ENCODE assay signal across 12 mouse cellular contexts in the genomic region with DNA sequence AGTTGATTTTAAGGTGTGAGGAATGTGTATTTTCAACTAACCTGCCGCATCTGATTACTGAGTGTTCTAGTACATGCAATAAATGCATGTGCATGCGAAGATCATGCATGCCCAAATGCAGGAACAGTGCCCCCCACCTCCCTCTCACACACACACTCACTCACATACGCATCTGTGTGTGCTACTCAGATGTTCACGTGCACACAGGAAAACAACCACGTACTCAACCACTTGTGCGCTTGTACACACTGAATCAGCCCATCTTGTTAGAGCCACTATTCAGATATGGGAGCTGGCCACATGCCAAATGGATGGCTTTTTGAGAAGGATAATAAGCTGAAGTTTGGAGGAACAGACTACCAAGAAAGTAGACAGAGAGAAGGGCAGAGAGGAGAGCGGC.
DNase-seq lines count a peak whose midpoint lies in the region; ATAC-seq lines count a peak whose summit lies in the region.
"Had no signal": no experiment of that assay in that cellular context is flagged by ENCODE, and none has a peak within 500 bp of the region (broad histone marks: within the 10 kb centered on the region; RNA-seq: fewer than 3 reads in every experiment).

No protein-coding gene starts in this region.

- no peak overlapping the region for H3K9ac ChIP-seq in heart, embryonic 13.5 days
- H3K9ac ChIP-seq in limb, embryonic 15.5 days = no peak overlapping the region
- no peak overlapping the region for H3K9ac ChIP-seq in embryonic facial prominence, embryonic 15.5 days
- no peak overlapping the region for H3K9ac ChIP-seq in midbrain, embryonic 14.5 days (replicated peaks; ENCODE audit: low read length)
- H3K9ac ChIP-seq: liver, embryonic 14.5 days had no signal

- peak overlapping the region; percentile 57 for H3K4me2 ChIP-seq in heart, embryonic 13.5 days
- H3K4me2 ChIP-seq in limb, embryonic 15.5 days = no peak overlapping the region
- H3K4me2 ChIP-seq in embryonic facial prominence, embryonic 15.5 days (replicated peaks) = 0 out of 2 replicates have a peak overlapping the region, but pooled peaks have one; percentile 10
- H3K4me2 ChIP-seq in midbrain, embryonic 14.5 days (ENCODE audit: low read length) = no peak overlapping the region

- H3K36me3 ChIP-seq in heart, embryonic 13.5 days = no peaks in the 10 kb centered on the region
- H3K36me3 ChIP-seq in limb, embryonic 15.5 days = no peaks in the 10 kb centered on the region
- no peaks in the 10 kb centered on the region for H3K36me3 ChIP-seq in limb, embryonic 10.5 days
- no peaks in the 10 kb centered on the region for H3K36me3 ChIP-seq in embryonic facial prominence, embryonic 15.5 days
- peaks cover 10% of the 10 kb centered on the region; the same call in 1 of the 2 replicates for H3K36me3 ChIP-seq in midbrain, embryonic 14.5 days (ENCODE audit: control insufficient read depth, insufficient read depth, low read length)

- DNase-seq in heart, postnatal 10 days = no peak
- DNase-seq in limb, embryonic 10.5 days (ENCODE audit: low spot score) = no peak
- DNase-seq in midbrain, embryonic 14.5 days = no peak
- DNase-seq in spleen, postnatal 14 days (ENCODE audit: low spot score in 2 of 2) = no peak
- DNase-seq in thymus, postnatal 36 days = no peak
- DNase-seq: adrenal gland, adult 2 months; kidney, postnatal 14 days had no signal

- H3K4me3 ChIP-seq in heart, embryonic 13.5 days = no peak overlapping the region
- no peak overlapping the region for H3K4me3 ChIP-seq in limb, embryonic 15.5 days
- H3K4me3 ChIP-seq in limb, embryonic 10.5 days = no peak overlapping the region
- H3K4me3 ChIP-seq in embryonic facial prominence, embryonic 15.5 days (replicated peaks) = no peak overlapping the region
- H3K4me3 ChIP-seq in midbrain, embryonic 14.5 days (replicated peaks; ENCODE audit: low read depth, low read length) = no peak overlapping the region

- no peaks in the 10 kb centered on the region for H3K27me3 ChIP-seq in heart, embryonic 13.5 days (replicated peaks)
- no peaks in the 10 kb centered on the region for H3K27me3 ChIP-seq in limb, embryonic 15.5 days
- H3K27me3 ChIP-seq in limb, embryonic 10.5 days (ENCODE audit: low read depth, poor library complexity, severe bottlenecking) = no peaks in the 10 kb centered on the region
- no peaks in the 10 kb centered on the region for H3K27me3 ChIP-seq in embryonic facial prominence, embryonic 15.5 days
- no peaks in the 10 kb centered on the region for H3K27me3 ChIP-seq in midbrain, embryonic 14.5 days (ENCODE audit: control insufficient read depth, insufficient read depth, low read length)

- no peak overlapping the region for H3K27ac ChIP-seq in heart, embryonic 13.5 days (replicated peaks)
- no peak overlapping the region for H3K27ac ChIP-seq in limb, embryonic 15.5 days
- H3K27ac ChIP-seq in limb, embryonic 10.5 days = no peak overlapping the region
- H3K27ac ChIP-seq in embryonic facial prominence, embryonic 15.5 days (replicated peaks) = no peak overlapping the region
- peak overlapping the region; percentile 80 for H3K27ac ChIP-seq in midbrain, embryonic 14.5 days (replicated peaks; ENCODE audit: low read depth, low read length)
- H3K27ac ChIP-seq: liver, embryonic 14.5 days; macrophage had no signal

- ATAC-seq in heart, embryonic 13.5 days (ENCODE audit: extremely low read depth, insufficient number of reproducible peaks, low FRiP score, low TSS enrichment) = no peak
- 0 out of 2 replicates have a peak, but pooled peaks have one; percentile 35 for ATAC-seq in limb, embryonic 15.5 days (ENCODE audit: insufficient number of reproducible peaks, low FRiP score, low TSS enrichment, low read depth)
- ATAC-seq in embryonic facial prominence, embryonic 15.5 days (ENCODE audit: insufficient number of reproducible peaks, low FRiP score, low TSS enrichment, low read depth) = no peak
- ATAC-seq in midbrain, embryonic 14.5 days (ENCODE audit: low FRiP score, low TSS enrichment) = no peak

- intact Hi-C loops in heart, postnatal 10 days (cut with DNase I) = no loop called here

- 62% methylated on average over 7 of the region's 7 CpGs for WGBS in heart, embryonic 13.5 days
- 89% methylated on average over 7 of the region's 7 CpGs for WGBS in limb, embryonic 15.5 days
- WGBS in limb, embryonic 10.5 days = 95% methylated on average over 7 of the region's 7 CpGs
- 87% methylated on average over 7 of the region's 7 CpGs for WGBS in embryonic facial prominence, embryonic 15.5 days
- WGBS in midbrain, embryonic 14.5 days = 89% methylated on average over 7 of the region's 7 CpGs

- peaks cover 13% of the 10 kb centered on the region for H3K4me1 ChIP-seq in heart, embryonic 13.5 days
- no peaks in the 10 kb centered on the region for H3K4me1 ChIP-seq in limb, embryonic 15.5 days
- 0 out of 2 replicates have a peak, but pooled peaks cover 6% of the 10 kb centered on the region for H3K4me1 ChIP-seq in limb, embryonic 10.5 days
- H3K4me1 ChIP-seq in embryonic facial prominence, embryonic 15.5 days = 0 out of 2 replicates have a peak, but pooled peaks cover 4% of the 10 kb centered on the region
- peaks cover 11% of the 10 kb centered on the region; the same call in 1 of the 2 replicates for H3K4me1 ChIP-seq in midbrain, embryonic 14.5 days (ENCODE audit: control insufficient read depth, insufficient read depth, low read length)

- H3K9me3 ChIP-seq in heart, embryonic 13.5 days = 0 out of 2 replicates have a peak, but pooled peaks cover 9% of the 10 kb centered on the region
- no peaks in the 10 kb centered on the region for H3K9me3 ChIP-seq in limb, embryonic 15.5 days
- no peaks in the 10 kb centered on the region for H3K9me3 ChIP-seq in limb, embryonic 10.5 days (replicated peaks)
- no peaks in the 10 kb centered on the region for H3K9me3 ChIP-seq in embryonic facial prominence, embryonic 15.5 days (replicated peaks)
- peaks cover 14% of the 10 kb centered on the region for H3K9me3 ChIP-seq in midbrain, embryonic 14.5 days (ENCODE audit: control insufficient read depth, low read length)

Comparison
In these comparisons a context has a peak if more than half of its experiments do, and no peak if none do; other contexts are left out.
1. H3K4me2 ChIP-seq: peak in heart, embryonic 13.5 days (single experiment) and embryonic facial prominence, embryonic 15.5 days (single experiment); none in limb, embryonic 15.5 days (single experiment) and midbrain, embryonic 14.5 days (single experiment).